Mouse (Mus musculus) kidney, postnatal 36 days (tissue): ENCODE results near the gene Gm42688.
A peak's percentile ranks its signal among the peaks of the same experiment; 100 is the strongest.

Experiments used
- DNase-seq, 2 experiments: peaks; one replicate each; pipeline ENCODE4 v3.0.0; 2021 to 2022; ENCODE audit warnings: mixed read lengths in 2 of 2

Gm42688 gene

GRCm38 (mm10) chr6:83141636-83142035, 40.2 kb downstream of the Gm42688 start:
- DNase-seq = peak in 1 of 2 experiments; percentile 50

- DNase-seq = peak in 1 of 2 experiments; percentile 33
Measured at GRCm38 (mm10) chr6:83142211-83142731, 40.9 kb downstream of the Gm42688 start.

GRCm38 (mm10) chr6:83142886-83143285, 41.5 kb downstream of the Gm42688 start:
- no peak for DNase-seq

GRCm38 (mm10) chr6:83145209-83145608, 43.8 kb downstream of the Gm42688 start:
- no peak for DNase-seq

- no peak for DNase-seq
Measured at GRCm38 (mm10) chr6:83145805-83146204, 44.4 kb downstream of the Gm42688 start.

- no peak for DNase-seq
Measured at GRCm38 (mm10) chr6:83147280-83147679, 45.9 kb downstream of the Gm42688 start.

GRCm38 (mm10) chr6:83151721-83152120, 50.3 kb downstream of the Gm42688 start:
- no peak for DNase-seq

GRCm38 (mm10) chr6:83153038-83153437, 51.6 kb downstream of the Gm42688 start:
- DNase-seq = no peak

GRCm38 (mm10) chr6:83153485-83153884, 52.1 kb downstream of the Gm42688 start:
- no peak for DNase-seq

GRCm38 (mm10) chr6:83155552-83156238, 54.3 kb downstream of the Gm42688 start:
- DNase-seq = no peak

GRCm38 (mm10) chr6:83156259-83156684, 54.9 kb downstream of the Gm42688 start, which contains the start of the genes Wdr54 and 1700003E16Rik:
Gene Wdr54, minus strand, starts transcription at chr6:83156397.
Gene 1700003E16Rik, plus strand, starts transcription at chr6:83156404.
- peak in 1 of 2 experiments; percentile 80 for DNase-seq

- peak in 1 of 2 experiments; percentile 56 for DNase-seq
Measured at GRCm38 (mm10) chr6:83159456-83159855, 58.0 kb downstream of the Gm42688 start.
